Mouse (Mus musculus) small intestine, adult 2 months (tissue): ENCODE results near the gene Rtp3. TPM values are rescaled to one million over a fixed set of nuclear protein-coding genes. Genes with fewer than 3 reads are reported as not detected.

ENCODE experiments used
- H3K27ac ChIP-seq: fragments of 200-500 bp; 2 replicates; pipeline ENCODE4 v1.5.1; 2012; ENCODE audit warnings: low read depth, low read length, control low read depth, inconsistent platforms; ENCODE audit not compliant: insufficient read depth
- H3K27me3 ChIP-seq: fragments of 200-500 bp; 2 replicates; pipeline ENCODE4 v1.6.1; 2012; ENCODE audit warnings: mild to moderate bottlenecking, moderate library complexity, low read length, inconsistent platforms; ENCODE audit not compliant: control insufficient read depth, insufficient read depth
- H3K36me3 ChIP-seq: fragments of 200-500 bp; 2 replicates; pipeline ENCODE4 v1.6.1; 2012; ENCODE audit warnings: mild to moderate bottlenecking, low read length, control low read depth, inconsistent platforms; ENCODE audit not compliant: control insufficient read depth, insufficient read depth
- H3K4me1 ChIP-seq: fragments of 200-500 bp; 2 replicates; pipeline ENCODE4 v1.6.1; 2012; ENCODE audit warnings: low read length, inconsistent platforms, mixed read lengths; ENCODE audit not compliant: control insufficient read depth, insufficient read depth, insufficient read length
- H3K4me3 ChIP-seq: fragments of 200-500 bp; 2 replicates; pipeline ENCODE4 v1.5.1; 2012; ENCODE audit warnings: low read depth, mild to moderate bottlenecking, control low read depth, inconsistent platforms, low read length, moderate library complexity
- CTCF ChIP-seq: fragments of 200-500 bp; IDR thresholded peaks from 2 replicates; pipeline ENCODE4 v1.5.1; 2012; ENCODE audit warnings: low read depth, mild to moderate bottlenecking, control low read depth, inconsistent platforms, low read length, moderate library complexity, mixed read lengths; ENCODE audit not compliant: insufficient replicate concordance, insufficient read length; ENCODE audit errors: extremely low read depth
- POLR2A ChIP-seq: fragments of 200-500 bp; IDR thresholded peaks from 2 replicates; pipeline ENCODE4 v1.6.1; 2012; ENCODE audit warnings: low read depth, mild to moderate bottlenecking, control low read depth, inconsistent platforms, low read length, moderate library complexity
- WGBS: fragments of 180-500 bp; shearing (Covaris S2); methylation state at CpG from one replicate; pipeline ENCODE4 v1.1.7; 2018; 5-methylcytosine and 5-hydroxymethylcytosine counted together
- polyA plus RNA-seq: library from polyadenylated mRNA; depleted of rRNA; stranded (reverse); fragments of >200 nt; gene quantifications from 2 replicates; pipeline ENCODE4 v1.2.3, GENCODE M21; 2012

Rtp3 gene
- polyA plus RNA-seq, 1 experiment = 0.72 TPM

GRCm38 (mm10) chr9:111011550-111011949, 21.2 kb upstream of the Rtp3 start:
- H3K4me1 ChIP-seq = peaks cover 7% of the 10 kb centered on the region; the same call in 1 of the 2 replicates
- TF ChIP-seq CTCF = no peak
- no peak overlapping the region for H3K4me3 ChIP-seq
- WGBS = 47% methylated on average over 9 of the region's 9 CpGs
- H3K27me3 ChIP-seq = no peaks in the 10 kb centered on the region
- H3K36me3 ChIP-seq = no peaks in the 10 kb centered on the region
- H3K27ac ChIP-seq = no peak overlapping the region

DNA sequence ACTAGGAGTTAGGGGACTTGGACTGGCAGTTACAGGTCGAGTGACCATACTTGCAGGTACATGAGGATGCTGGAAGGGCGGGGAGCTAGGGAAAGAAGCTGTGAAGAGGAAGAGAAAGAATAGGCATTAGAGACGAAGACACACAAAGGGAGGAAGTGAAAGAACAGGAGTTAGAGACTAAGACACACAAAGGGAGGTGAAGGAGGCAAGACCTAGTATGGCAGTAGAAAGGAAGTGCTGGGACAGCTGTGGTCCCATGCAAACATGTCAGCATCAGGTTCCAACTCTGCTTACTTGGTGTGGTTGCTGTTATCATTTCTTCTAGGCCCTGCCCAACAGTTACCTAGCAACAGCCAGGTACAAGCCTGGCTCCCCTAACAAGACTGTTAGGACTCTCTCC, 19.4 kb upstream of the Rtp3 start:
- H3K27me3 ChIP-seq = no peaks in the 10 kb centered on the region
- WGBS = 65% methylated on average over 3 of the region's 3 CpGs
- H3K4me3 ChIP-seq = no peak overlapping the region
- no peak overlapping the region for H3K27ac ChIP-seq
- H3K4me1 ChIP-seq = peaks cover 7% of the 10 kb centered on the region; the same call in 1 of the 2 replicates
- no peaks in the 10 kb centered on the region for H3K36me3 ChIP-seq
- no peak for TF ChIP-seq POLR2A
- no peak for TF ChIP-seq CTCF

DNA sequence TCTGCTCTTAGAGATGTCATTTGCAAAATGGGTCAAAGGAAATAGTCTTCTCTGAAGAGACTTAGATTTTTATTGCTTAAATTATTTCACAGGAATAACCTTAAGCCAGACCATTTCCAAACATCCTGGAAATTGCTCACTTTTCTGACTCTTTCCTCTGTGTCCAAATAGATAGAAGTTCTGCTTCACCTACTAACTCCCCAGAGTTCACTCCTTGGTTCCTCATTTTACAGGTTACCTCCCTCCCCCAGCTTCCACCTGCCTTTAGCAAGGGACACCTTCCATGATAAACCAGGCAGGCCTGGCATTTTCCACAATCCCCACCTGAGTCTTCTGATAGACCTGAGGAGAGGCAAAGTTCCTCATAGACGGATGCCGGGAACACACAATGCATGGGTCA, 16.2 kb upstream of the Rtp3 start:
- Histone ChIP-seq H3K4me1 (peaks cover 13% of the 10 kb centered on the region; the same call in 1 of the 2 replicates), H3K4me3 (no peak overlapping the region), H3K36me3 (no peaks in the 10 kb centered on the region), H3K27ac (no peak overlapping the region), H3K27me3 (no peaks in the 10 kb centered on the region)
- WGBS = 94% methylated on average over 2 of the region's 2 CpGs
- TF ChIP-seq CTCF (no peak), POLR2A (no peak)

DNA sequence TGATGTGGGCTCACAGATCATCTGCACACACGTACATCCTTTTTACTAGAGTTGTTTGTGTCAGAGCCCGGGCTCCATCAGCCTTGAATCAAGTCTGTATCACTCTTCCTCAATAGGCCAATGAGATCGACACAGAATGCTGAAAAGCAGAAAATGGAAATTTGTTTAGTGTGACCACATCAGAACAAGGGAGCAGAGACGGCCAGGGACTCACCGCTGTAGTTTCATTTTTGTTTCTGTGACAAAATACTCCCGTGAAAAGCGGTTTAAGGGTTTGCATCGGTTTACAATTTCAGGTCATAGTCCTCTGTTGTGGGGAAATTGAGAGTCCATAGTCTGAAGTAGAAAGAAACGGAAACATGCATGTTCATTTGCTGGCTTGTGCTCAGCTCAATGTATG, 12.9 kb upstream of the Rtp3 start:
- WGBS = 26% methylated on average over 9 of the region's 9 CpGs
- Histone ChIP-seq H3K4me1 (peaks cover 25% of the 10 kb centered on the region), H3K36me3 (no peaks in the 10 kb centered on the region), H3K4me3 (no peak overlapping the region), H3K27ac (peak overlapping the region; percentile 72), H3K27me3 (no peaks in the 10 kb centered on the region)
- TF ChIP-seq POLR2A = no peak
- TF ChIP-seq CTCF = no peak

GRCm38 (mm10) chr9:111001621-111002020, 11.2 kb upstream of the Rtp3 start:
- no peak overlapping the region; the same call in 1 of the 2 replicates for H3K27ac ChIP-seq
- TF ChIP-seq POLR2A (no peak), CTCF (no peak)
- H3K36me3 ChIP-seq = no peaks in the 10 kb centered on the region
- H3K4me3 ChIP-seq = no peak overlapping the region
- H3K4me1 ChIP-seq = peaks cover 27% of the 10 kb centered on the region
- H3K27me3 ChIP-seq = no peaks in the 10 kb centered on the region
- WGBS = 84% methylated on average over 12 of the region's 12 CpGs

DNA sequence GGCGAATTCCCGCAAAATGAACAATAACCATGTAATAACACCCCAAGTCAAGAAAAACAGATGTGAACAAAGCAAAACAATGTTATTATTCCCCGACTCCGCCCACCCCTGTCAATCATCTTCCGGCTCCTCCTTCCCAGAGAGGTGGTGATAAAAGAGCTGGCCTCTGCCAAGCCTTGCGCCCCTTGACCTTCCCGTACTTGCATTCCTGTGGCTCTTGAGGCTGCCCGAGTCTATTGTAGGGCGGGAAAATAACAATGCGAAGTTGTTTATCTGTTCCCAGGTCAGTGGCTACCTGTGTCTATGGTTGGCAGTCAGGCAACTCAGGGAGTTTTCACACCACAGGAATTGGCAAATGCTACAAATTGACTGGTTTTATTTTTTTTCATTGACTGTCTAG, 9.5 kb upstream of the Rtp3 start:
- Histone ChIP-seq H3K36me3 (no peaks in the 10 kb centered on the region), H3K27me3 (no peaks in the 10 kb centered on the region)
- 46% methylated on average over 10 of the region's 10 CpGs for WGBS

GRCm38 (mm10) chr9:110999056-110999455, 8.7 kb upstream of the Rtp3 start:
- no peak overlapping the region for H3K4me3 ChIP-seq
- no peaks in the 10 kb centered on the region for H3K27me3 ChIP-seq
- TF ChIP-seq POLR2A (0 out of 2 replicates have a peak, but pooled peaks have one; percentile 26), CTCF (no peak)
- peaks cover 27% of the 10 kb centered on the region for H3K4me1 ChIP-seq
- WGBS = 75% methylated on average over 2 of the region's 2 CpGs
- H3K27ac ChIP-seq = peak overlapping the region; percentile 83
- H3K36me3 ChIP-seq = no peaks in the 10 kb centered on the region

More for the DNA sequence above, 9.5 kb upstream of the Rtp3 start:
- Histone ChIP-seq H3K4me1 (peaks cover 27% of the 10 kb centered on the region), H3K27ac (peak overlapping the region; percentile 83), H3K4me3 (no peak overlapping the region)
- TF ChIP-seq POLR2A (no peak), CTCF (no peak)

GRCm38 (mm10) chr9:110997245-110997644, 6.9 kb upstream of the Rtp3 start:
- H3K4me3 ChIP-seq = no peak overlapping the region
- H3K27me3 ChIP-seq = no peaks in the 10 kb centered on the region
- WGBS = 2% methylated on average over 5 of the region's 5 CpGs
- peaks cover 22% of the 10 kb centered on the region for H3K4me1 ChIP-seq
- H3K27ac ChIP-seq = no peak overlapping the region
- H3K36me3 ChIP-seq = no peaks in the 10 kb centered on the region
- TF ChIP-seq CTCF (peak; percentile 100), POLR2A (no peak)
